Mouse (Mus musculus): ENCODE measurements around the gene Arhgef10l. TPM values are rescaled to one million over a fixed set of nuclear protein-coding genes. Genes with fewer than 3 reads are reported as not detected.

Gene Arhgef10l
- polyA plus RNA-seq, 1 experiment, result 26.0 TPM

GRCm38 (mm10) chr4:140679038-140679437 lies 13.2 kb upstream of the Arhgef10l start:
- Histone ChIP-seq H3K4me1 (replicated peaks; ENCODE audit: control insufficient read depth, insufficient read depth, low read length) (peaks cover 6% of the 10 kb centered on the region), H3K27ac (ENCODE audit: control insufficient read depth, insufficient read depth, low read length) (no peak overlapping the region), H3K36me3 (ENCODE audit: control insufficient read depth, insufficient read depth, low read length) (no peaks in the 10 kb centered on the region), H3K4me3 (ENCODE audit: control insufficient read depth, insufficient read depth, low read length) (no peak overlapping the region), H3K27me3 (ENCODE audit: control insufficient read depth, insufficient read depth, low read length) (no peaks in the 10 kb centered on the region)
- TF ChIP-seq CTCF (IDR thresholded peaks at IDR 0.05; ENCODE audit: borderline replicate concordance, control insufficient read depth, extremely low read depth, insufficient read depth, low read length, poor library complexity), result peak; percentile 75; the same call in 1 of the 2 replicates
- TF ChIP-seq POLR2A (IDR thresholded peaks at IDR 0.05; ENCODE audit: control insufficient read depth, extremely low read depth, insufficient read depth, low read length, poor library complexity), result no peak
- peak; percentile 29 for DNase-seq
- WGBS, result 18% methylated on average over 5 of the region's 5 CpGs

GRCm38 (mm10) chr4:140674345-140674926 lies 8.6 kb upstream of the Arhgef10l start:
- Histone ChIP-seq H3K27ac (ENCODE audit: control insufficient read depth, insufficient read depth, low read length) (no peak overlapping the region), H3K4me3 (ENCODE audit: control insufficient read depth, insufficient read depth, low read length) (no peak overlapping the region), H3K4me1 (replicated peaks; ENCODE audit: control insufficient read depth, insufficient read depth, low read length) (no peaks in the 10 kb centered on the region), H3K27me3 (ENCODE audit: control insufficient read depth, insufficient read depth, low read length) (no peaks in the 10 kb centered on the region), H3K36me3 (ENCODE audit: control insufficient read depth, insufficient read depth, low read length) (no peaks in the 10 kb centered on the region)
- 35% methylated on average over 13 of the region's 13 CpGs for WGBS
- TF ChIP-seq POLR2A (IDR thresholded peaks at IDR 0.05; ENCODE audit: control insufficient read depth, extremely low read depth, insufficient read depth, low read length, poor library complexity), result no peak
- TF ChIP-seq CTCF (IDR thresholded peaks at IDR 0.05; ENCODE audit: borderline replicate concordance, control insufficient read depth, extremely low read depth, insufficient read depth, low read length, poor library complexity), result peak; percentile 96
- peak; percentile 88 for DNase-seq

- Histone ChIP-seq H3K27ac (ENCODE audit: control insufficient read depth, insufficient read depth, low read length) (no peak overlapping the region), H3K27me3 (ENCODE audit: control insufficient read depth, insufficient read depth, low read length) (no peaks in the 10 kb centered on the region), H3K36me3 (ENCODE audit: control insufficient read depth, insufficient read depth, low read length) (no peaks in the 10 kb centered on the region), H3K4me3 (ENCODE audit: control insufficient read depth, insufficient read depth, low read length) (no peak overlapping the region), H3K4me1 (replicated peaks; ENCODE audit: control insufficient read depth, insufficient read depth, low read length) (no peaks in the 10 kb centered on the region)
- DNase-seq, result no peak
- WGBS, result 73% methylated on average over 12 of the region's 12 CpGs
- TF ChIP-seq CTCF (IDR thresholded peaks at IDR 0.05; ENCODE audit: borderline replicate concordance, control insufficient read depth, extremely low read depth, insufficient read depth, low read length, poor library complexity), result no peak
- no peak for TF ChIP-seq POLR2A (IDR thresholded peaks at IDR 0.05; ENCODE audit: control insufficient read depth, extremely low read depth, insufficient read depth, low read length, poor library complexity)
Observed at GRCm38 (mm10) chr4:140673527-140674264, 7.9 kb upstream of the Arhgef10l start.

GRCm38 (mm10) chr4:140667802-140668201 lies 2.0 kb upstream of the Arhgef10l start:
- H3K27me3 ChIP-seq (ENCODE audit: control insufficient read depth, insufficient read depth, low read length), result no peaks in the 10 kb centered on the region
- no peaks in the 10 kb centered on the region for H3K36me3 ChIP-seq (ENCODE audit: control insufficient read depth, insufficient read depth, low read length)
- no peak overlapping the region for H3K27ac ChIP-seq (ENCODE audit: control insufficient read depth, insufficient read depth, low read length)
- no peak overlapping the region for H3K4me3 ChIP-seq (ENCODE audit: control insufficient read depth, insufficient read depth, low read length)
- no peaks in the 10 kb centered on the region for H3K4me1 ChIP-seq (replicated peaks; ENCODE audit: control insufficient read depth, insufficient read depth, low read length)
- 99% methylated on average over 8 of the region's 8 CpGs for WGBS
- no peak for DNase-seq
- TF ChIP-seq CTCF (IDR thresholded peaks at IDR 0.05; ENCODE audit: borderline replicate concordance, control insufficient read depth, extremely low read depth, insufficient read depth, low read length, poor library complexity), result no peak
- TF ChIP-seq POLR2A (IDR thresholded peaks at IDR 0.05; ENCODE audit: control insufficient read depth, extremely low read depth, insufficient read depth, low read length, poor library complexity), result no peak

DNA sequence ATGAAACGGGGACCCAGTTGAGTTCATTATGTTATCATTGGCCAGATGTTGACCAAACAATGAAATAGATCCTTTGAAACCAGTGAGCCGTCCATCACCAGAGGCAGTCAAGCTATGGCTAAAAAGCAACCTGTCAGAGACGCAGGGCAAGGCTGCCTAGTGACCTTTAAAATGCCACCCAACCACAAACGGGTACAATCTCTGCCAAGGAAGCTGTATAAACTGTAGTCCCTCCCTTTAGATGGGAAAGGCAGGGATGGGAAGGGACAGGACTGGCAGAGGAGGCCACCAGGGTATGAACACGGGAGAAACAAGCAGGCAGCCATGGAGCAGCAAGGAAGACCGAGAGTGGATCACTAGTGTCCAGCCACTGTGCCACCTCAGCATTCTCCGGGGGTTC lies 759 bp downstream of the Arhgef10l start:
- DNase-seq, result no peak
- no peak overlapping the region for H3K4me3 ChIP-seq (ENCODE audit: control insufficient read depth, insufficient read depth, low read length)
- TF ChIP-seq POLR2A (IDR thresholded peaks at IDR 0.05; ENCODE audit: control insufficient read depth, extremely low read depth, insufficient read depth, low read length, poor library complexity) (no peak), CTCF (IDR thresholded peaks at IDR 0.05; ENCODE audit: borderline replicate concordance, control insufficient read depth, extremely low read depth, insufficient read depth, low read length, poor library complexity) (no peak)
- WGBS, result 92% methylated on average over 7 of the region's 7 CpGs
- no peaks in the 10 kb centered on the region for H3K27me3 ChIP-seq (ENCODE audit: control insufficient read depth, insufficient read depth, low read length)
- H3K27ac ChIP-seq (ENCODE audit: control insufficient read depth, insufficient read depth, low read length), result no peak overlapping the region
- H3K4me1 ChIP-seq (replicated peaks; ENCODE audit: control insufficient read depth, insufficient read depth, low read length), result no peaks in the 10 kb centered on the region
- no peaks in the 10 kb centered on the region for H3K36me3 ChIP-seq (ENCODE audit: control insufficient read depth, insufficient read depth, low read length)

GRCm38 (mm10) chr4:140662882-140663585 lies 2.8 kb downstream of the Arhgef10l start:
- Histone ChIP-seq H3K27me3 (ENCODE audit: control insufficient read depth, insufficient read depth, low read length) (no peaks in the 10 kb centered on the region), H3K27ac (ENCODE audit: control insufficient read depth, insufficient read depth, low read length) (no peak overlapping the region), H3K4me1 (replicated peaks; ENCODE audit: control insufficient read depth, insufficient read depth, low read length) (peaks cover 4% of the 10 kb centered on the region; the same call in 1 of the 2 replicates), H3K36me3 (ENCODE audit: control insufficient read depth, insufficient read depth, low read length) (no peaks in the 10 kb centered on the region), H3K4me3 (ENCODE audit: control insufficient read depth, insufficient read depth, low read length) (no peak overlapping the region)
- 70% methylated on average over 10 of the region's 10 CpGs for WGBS
- no peak for DNase-seq
- no peak for TF ChIP-seq POLR2A (IDR thresholded peaks at IDR 0.05; ENCODE audit: control insufficient read depth, extremely low read depth, insufficient read depth, low read length, poor library complexity)
- TF ChIP-seq CTCF (IDR thresholded peaks at IDR 0.05; ENCODE audit: borderline replicate concordance, control insufficient read depth, extremely low read depth, insufficient read depth, low read length, poor library complexity), result no peak

Measured in thymus, adult 2 months (tissue).